Mouse (Mus musculus): ENCODE measurements around the gene Entpd6.

DNA sequence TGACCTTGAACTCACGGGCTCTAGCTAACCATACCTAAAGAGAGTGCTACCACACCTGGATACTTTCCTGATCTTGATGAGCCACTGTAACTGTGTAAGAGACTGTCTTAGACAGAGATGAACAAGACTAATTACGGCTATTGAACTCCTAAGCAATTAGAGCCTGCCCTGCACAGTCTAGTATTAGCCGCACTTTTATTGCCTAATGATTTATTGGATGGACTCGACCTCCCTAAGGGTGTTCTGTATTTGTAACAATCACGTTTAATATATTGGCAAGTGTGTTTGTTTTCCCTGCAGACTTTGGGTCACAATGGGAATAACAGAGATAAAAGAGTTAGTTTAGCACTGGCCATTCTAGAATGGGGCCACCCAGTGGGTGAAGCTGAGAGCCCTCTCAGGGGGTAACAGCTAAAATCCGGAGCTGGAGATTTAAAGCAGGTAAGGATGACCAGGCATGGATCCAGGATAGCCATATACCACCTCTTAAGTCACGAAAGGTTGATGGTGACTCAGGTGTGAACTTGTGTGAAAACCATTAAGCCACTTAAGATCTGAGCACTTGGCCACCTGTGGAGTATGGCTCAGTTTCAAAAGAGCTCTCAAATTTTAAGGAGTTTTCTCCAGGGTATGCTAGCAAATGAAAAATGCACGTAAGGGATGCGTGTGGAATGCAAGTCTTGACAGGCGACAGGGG is 8.5 kb upstream of the Entpd6 start:
- TF ChIP-seq EP300 (optimal IDR thresholded peaks at IDR 0.05) (no peak), CTCF (IDR thresholded peaks at IDR 0.05; ENCODE audit: low read depth) (no peak)
